Mouse (Mus musculus) embryonic facial prominence, embryonic 11.5 days (tissue): ENCODE measurements at regions not wholly inside any gene's neighbourhood (a gene's known extent, or its start where the extent isn't known, plus 50 kb on each side); places are given as distances from the start of the nearest gene placed in this dataset.

Experiments used
- ATAC-seq: fragments of 200-750 bp; cut with Nextera tagmentation; replicated peaks from 2 replicates; pipeline ENCODE4 v1.8.0; 2017; ENCODE audit warnings: low read depth; ENCODE audit not compliant: insufficient number of reproducible peaks, low FRiP score, low TSS enrichment
- DNase-seq: peaks from one replicate; pipeline ENCODE4 v3.0.0-alpha.2; 2015; ENCODE audit warnings: low spot score
- H3K27ac ChIP-seq: fragments of 300-500 bp; sonication (generic); replicated peaks from 2 replicates; pipeline ENCODE4 v1.5.1; 2014; ENCODE audit warnings: mild to moderate bottlenecking, low read depth, low read length, control low read depth
- H3K27me3 ChIP-seq: fragments of 300-500 bp; sonication (generic); 2 replicates; pipeline ENCODE4 v1.6.1; 2014; ENCODE audit warnings: mild to moderate bottlenecking, low read length, moderate library complexity, mixed read lengths; ENCODE audit not compliant: control insufficient read depth, insufficient read depth
- H3K36me3 ChIP-seq: fragments of 300-500 bp; sonication (generic); replicated peaks from 2 replicates; pipeline ENCODE4 v1.6.1; 2014; ENCODE audit warnings: low read depth, mild to moderate bottlenecking, low read length, moderate library complexity, mixed read lengths; ENCODE audit not compliant: control insufficient read depth, insufficient read depth
- H3K4me1 ChIP-seq: fragments of 300-500 bp; sonication (generic); 2 replicates; pipeline ENCODE4 v1.6.1; 2014; ENCODE audit warnings: low read length, mixed read lengths; ENCODE audit not compliant: control insufficient read depth, insufficient read depth
- H3K4me2 ChIP-seq: fragments of 300-500 bp; sonication (generic); 2 replicates; pipeline ENCODE4 v1.6.1; 2014; ENCODE audit warnings: low read depth, mild to moderate bottlenecking, control low read depth, low read length, moderate library complexity
- H3K4me3 ChIP-seq: fragments of 300-500 bp; sonication (generic); 2 replicates; pipeline ENCODE4 v1.5.1; 2014; ENCODE audit warnings: low read depth, low read length, control low read depth
- H3K9ac ChIP-seq: fragments of 300-500 bp; sonication (generic); replicated peaks from 2 replicates; pipeline ENCODE4 v1.6.1; 2014; ENCODE audit warnings: mild to moderate bottlenecking, control low read depth, low read length
- H3K9me3 ChIP-seq: fragments of 300-500 bp; sonication (generic); replicated peaks from 2 replicates; pipeline ENCODE4 v1.6.1; 2016; ENCODE audit warnings: mild to moderate bottlenecking, low read length, inconsistent platforms, mixed read lengths; ENCODE audit not compliant: control insufficient read depth
- WGBS: fragments of 180-500 bp; shearing (Covaris S2); extraction: QIAGEN DNeasy Blood & Tissue Kit; methylation state at CpG from one replicate; pipeline ENCODE4 v1.1.7; 2014; 5-methylcytosine and 5-hydroxymethylcytosine counted together

GRCm38 (mm10) chr14:68325061-68325460 lies 969.0 kb downstream of the Synb start:
- 92% methylated on average over 1 of the region's 1 CpGs for WGBS
- no peaks in the 10 kb centered on the region for H3K36me3 ChIP-seq
- no peak overlapping the region for H3K4me2 ChIP-seq
- H3K9me3 ChIP-seq: no peaks in the 10 kb centered on the region
- H3K4me3 ChIP-seq: no peak overlapping the region
- H3K27me3 ChIP-seq: no peaks in the 10 kb centered on the region
- ATAC-seq (no peak), DNase-seq (no peak)
- H3K27ac ChIP-seq: no peak overlapping the region
- no peak overlapping the region for H3K9ac ChIP-seq
- no peaks in the 10 kb centered on the region for H3K4me1 ChIP-seq

DNA sequence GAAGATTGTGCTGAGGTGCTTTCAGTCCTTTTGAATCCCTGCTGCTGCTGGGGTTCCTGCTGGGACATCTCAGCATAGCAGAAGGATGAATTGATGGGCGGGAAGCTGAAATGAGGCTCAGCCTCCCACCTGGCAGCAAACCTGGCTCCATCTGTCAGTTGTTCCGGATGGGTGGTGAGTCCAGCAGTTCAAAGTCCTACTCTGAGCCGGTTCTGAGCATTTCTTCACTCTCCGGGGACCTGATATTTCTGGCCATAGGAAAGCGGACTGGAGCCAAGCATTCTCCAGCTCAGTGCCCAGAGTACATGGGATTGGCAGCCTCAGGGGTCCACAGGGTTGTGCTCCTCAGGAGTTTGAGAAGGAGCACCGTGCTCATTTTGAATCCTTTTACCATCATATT lies 971.1 kb downstream of the Synb start:
- no peak overlapping the region for H3K9ac ChIP-seq
- H3K4me3 ChIP-seq: no peak overlapping the region
- no peaks in the 10 kb centered on the region for H3K36me3 ChIP-seq
- H3K27me3 ChIP-seq: no peaks in the 10 kb centered on the region
- 59% methylated on average over 6 of the region's 6 CpGs for WGBS
- ATAC-seq (no peak), DNase-seq (no peak)
- H3K4me1 ChIP-seq: no peaks in the 10 kb centered on the region
- H3K4me2 ChIP-seq: no peak overlapping the region
- no peak overlapping the region for H3K27ac ChIP-seq
- H3K9me3 ChIP-seq: no peaks in the 10 kb centered on the region

DNA sequence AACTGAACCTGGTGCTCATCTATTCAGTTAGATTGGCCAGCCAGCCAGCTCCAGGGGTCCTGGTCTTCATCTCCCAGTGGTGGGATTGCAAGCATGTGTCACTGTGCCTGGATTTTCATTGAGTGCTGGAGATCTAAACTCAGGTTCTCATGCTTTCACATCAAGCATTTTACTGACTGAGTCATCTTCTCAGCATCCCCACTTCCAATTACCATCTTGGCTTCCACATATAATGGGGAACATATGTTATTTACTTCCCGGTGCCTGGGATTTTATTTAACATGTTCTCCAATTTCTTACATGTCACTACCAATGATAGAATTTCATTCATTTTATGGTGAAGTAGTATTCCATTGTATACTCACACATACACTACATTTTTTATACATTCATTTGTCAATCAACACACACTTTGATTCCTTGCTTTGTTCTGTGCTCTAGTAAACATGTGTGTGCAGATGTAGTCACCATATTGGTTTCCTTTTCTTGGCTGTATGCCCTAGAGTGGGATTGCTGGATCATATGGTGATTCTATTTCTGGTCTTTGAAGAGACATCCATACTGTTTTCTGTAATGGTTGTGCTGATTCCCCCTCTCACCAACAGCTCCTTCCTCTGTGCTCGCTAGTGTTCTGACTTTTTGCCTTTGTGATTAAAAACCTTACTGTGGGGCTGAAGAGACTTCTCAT lies 986.0 kb downstream of the Synb start:
- 61% methylated on average over 2 of the region's 2 CpGs for WGBS
- H3K4me3 ChIP-seq: no peak overlapping the region
- no peak for ATAC-seq
- no peaks in the 10 kb centered on the region for H3K36me3 ChIP-seq
- no peaks in the 10 kb centered on the region for H3K4me1 ChIP-seq
- H3K9ac ChIP-seq: no peak overlapping the region
- DNase-seq: peak; percentile 20
- H3K9me3 ChIP-seq: no peaks in the 10 kb centered on the region
- H3K27ac ChIP-seq: no peak overlapping the region
- no peak overlapping the region for H3K4me2 ChIP-seq
- no peaks in the 10 kb centered on the region for H3K27me3 ChIP-seq

DNA sequence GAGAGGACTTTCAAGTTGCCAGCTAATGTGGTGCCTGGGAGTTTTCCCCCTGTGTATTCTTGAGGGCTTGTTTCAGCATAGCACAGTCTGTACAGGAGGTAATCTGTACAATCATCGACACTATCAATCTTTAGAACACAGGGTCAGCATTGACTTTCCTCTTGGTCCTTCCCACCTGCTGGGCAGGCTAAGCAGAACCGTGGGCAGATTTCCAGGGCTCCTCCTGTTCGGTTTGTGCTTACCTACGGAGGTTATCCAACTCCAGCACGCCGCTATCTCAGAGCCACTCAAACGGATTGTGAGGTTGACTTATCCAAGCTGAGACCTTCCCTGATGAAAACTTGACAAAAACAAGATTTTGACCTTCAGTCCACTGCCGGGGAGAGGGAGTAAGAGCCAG lies 988.9 kb downstream of the Synb start:
- DNase-seq: no peak
- Histone ChIP-seq H3K27ac (no peak overlapping the region), H3K4me2 (no peak overlapping the region), H3K4me1 (no peaks in the 10 kb centered on the region), H3K9me3 (no peaks in the 10 kb centered on the region), H3K36me3 (no peaks in the 10 kb centered on the region), H3K27me3 (no peaks in the 10 kb centered on the region), H3K9ac (no peak overlapping the region), H3K4me3 (no peak overlapping the region)
- WGBS: 86% methylated on average over 8 of the region's 8 CpGs
- ATAC-seq: no peak

DNA sequence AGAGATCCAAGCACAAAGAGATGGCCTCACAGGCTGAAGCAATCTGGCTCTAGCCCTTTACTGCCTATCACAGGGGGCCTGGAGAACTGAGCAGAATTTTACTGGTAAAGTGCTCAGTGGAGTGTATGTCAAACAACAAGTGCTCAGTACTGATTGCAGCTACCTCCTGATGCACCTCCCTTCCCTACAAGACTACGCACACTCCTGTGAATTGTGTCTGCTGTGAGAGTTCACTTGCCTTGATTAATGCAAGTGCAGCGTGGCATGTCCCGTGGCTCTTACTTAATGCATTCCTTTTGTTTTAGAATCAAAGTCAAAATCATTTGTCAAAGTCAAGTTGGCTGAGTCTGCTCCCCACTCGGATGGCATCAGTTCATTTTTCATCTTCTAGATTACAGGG lies 992.4 kb downstream of the Synb start:
- ATAC-seq (no peak), DNase-seq (no peak)
- no peaks in the 10 kb centered on the region for H3K36me3 ChIP-seq

DNA sequence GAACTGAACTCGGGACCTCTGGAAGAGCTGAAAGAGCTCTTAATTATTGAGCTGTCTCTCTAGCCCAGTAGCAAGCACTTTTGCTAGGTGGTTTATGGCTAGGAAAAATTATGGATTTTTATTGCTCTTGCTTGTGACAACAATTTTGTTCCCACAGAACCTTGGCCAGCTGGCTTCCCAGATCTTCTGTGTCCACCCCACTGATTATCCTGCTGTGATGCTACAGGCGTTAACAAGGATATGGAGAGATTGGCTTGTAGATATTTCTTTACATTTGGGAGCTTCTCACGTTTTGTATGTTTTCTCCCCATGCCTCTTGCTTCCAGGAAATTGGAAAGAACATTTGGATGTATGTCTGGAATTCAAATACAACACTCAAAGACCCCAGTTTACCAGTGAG lies 1008.6 kb downstream of the Synb start:
- WGBS: 76% methylated on average over 3 of the region's 3 CpGs
- Histone ChIP-seq H3K4me1 (no peaks in the 10 kb centered on the region), H3K36me3 (no peaks in the 10 kb centered on the region), H3K27ac (no peak overlapping the region), H3K9me3 (no peaks in the 10 kb centered on the region), H3K4me3 (no peak overlapping the region), H3K27me3 (no peaks in the 10 kb centered on the region), H3K9ac (no peak overlapping the region), H3K4me2 (no peak overlapping the region)
- DNase-seq (no peak), ATAC-seq (no peak)

More for the DNA sequence above, 992.4 kb downstream of the Synb start:
- Histone ChIP-seq H3K4me1 (no peaks in the 10 kb centered on the region), H3K4me2 (no peak overlapping the region), H3K27me3 (no peaks in the 10 kb centered on the region), H3K4me3 (no peak overlapping the region), H3K9ac (no peak overlapping the region), H3K9me3 (no peaks in the 10 kb centered on the region), H3K27ac (no peak overlapping the region)
- 73% methylated on average over 4 of the region's 4 CpGs for WGBS

DNA sequence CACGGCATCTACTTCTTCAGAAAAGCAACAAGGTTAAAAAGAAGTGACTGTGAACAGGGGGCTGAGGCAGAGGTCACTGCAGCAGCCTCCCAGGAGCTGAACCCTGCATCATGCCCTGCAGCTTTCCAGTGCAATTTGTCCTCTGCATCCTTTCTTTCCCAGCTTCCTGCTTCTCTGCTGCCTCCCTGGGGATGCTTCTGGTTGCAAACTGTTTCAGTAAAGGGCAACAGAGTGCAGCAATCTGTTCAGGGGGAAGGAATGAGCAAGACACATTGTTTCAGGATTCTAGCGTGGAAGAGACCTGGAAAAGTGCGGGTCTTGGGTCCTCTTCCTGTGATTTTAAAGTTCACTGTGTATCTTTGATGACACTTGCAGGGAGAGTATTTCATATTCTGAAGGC lies 1032.7 kb downstream of the Synb start:
- no peaks in the 10 kb centered on the region for H3K36me3 ChIP-seq
- 53% methylated on average over 3 of the region's 3 CpGs for WGBS
- H3K9me3 ChIP-seq: no peaks in the 10 kb centered on the region
- no peak for ATAC-seq
- H3K27ac ChIP-seq: no peak overlapping the region
- peak; percentile 8 for DNase-seq
- H3K4me1 ChIP-seq: no peaks in the 10 kb centered on the region
- H3K27me3 ChIP-seq: no peaks in the 10 kb centered on the region
- H3K4me2 ChIP-seq: no peak overlapping the region
- no peak overlapping the region for H3K9ac ChIP-seq
- no peak overlapping the region for H3K4me3 ChIP-seq

GRCm38 (mm10) chr14:68246966-68247365 lies 1047.1 kb downstream of the Synb start:
- Histone ChIP-seq H3K27me3 (no peaks in the 10 kb centered on the region), H3K4me2 (no peak overlapping the region), H3K4me1 (no peaks in the 10 kb centered on the region), H3K9me3 (no peaks in the 10 kb centered on the region), H3K27ac (no peak overlapping the region), H3K9ac (no peak overlapping the region), H3K36me3 (no peaks in the 10 kb centered on the region), H3K4me3 (no peak overlapping the region)
- 83% methylated on average over 2 of the region's 2 CpGs for WGBS
- DNase-seq: no peak
- ATAC-seq: no peak
